Mouse (Mus musculus) heart, embryonic 15.5 days (tissue): ENCODE data around the gene Dgki. TPM values are rescaled to one million over a fixed set of nuclear protein-coding genes. Genes with fewer than 3 reads are reported as not detected.

Experiments
- ATAC-seq: fragments of 200-750 bp; cut with Nextera tagmentation; replicated peaks from 2 replicates; pipeline ENCODE4 v1.8.0; 2017; ENCODE audit warnings: low read depth, moderate TSS enrichment; ENCODE audit not compliant: insufficient number of reproducible peaks, insufficient read depth, low FRiP score
- H3K27ac ChIP-seq: fragments of 300-500 bp; sonication (generic); 2 replicates; pipeline ENCODE4 v1.5.1; 2015; ENCODE audit warnings: mild to moderate bottlenecking, inconsistent platforms
- H3K27me3 ChIP-seq: fragments of 300-500 bp; sonication (generic); 2 replicates; pipeline ENCODE4 v1.6.1; 2015; ENCODE audit warnings: inconsistent platforms
- H3K36me3 ChIP-seq: fragments of 300-500 bp; sonication (generic); 2 replicates; pipeline ENCODE4 v1.6.1; 2015; ENCODE audit warnings: mild to moderate bottlenecking, inconsistent platforms
- H3K4me1 ChIP-seq: fragments of 300-500 bp; sonication (generic); replicated peaks from 2 replicates; pipeline ENCODE4 v1.6.1; 2015; ENCODE audit warnings: inconsistent platforms
- H3K4me2 ChIP-seq: fragments of 300-500 bp; sonication (generic); 2 replicates; pipeline ENCODE4 v1.6.1; 2015; ENCODE audit warnings: inconsistent platforms, mild to moderate bottlenecking, moderate library complexity
- H3K4me3 ChIP-seq: fragments of 300-500 bp; sonication (generic); 2 replicates; pipeline ENCODE4 v1.5.1; 2015; ENCODE audit warnings: mild to moderate bottlenecking, inconsistent platforms
- H3K9ac ChIP-seq: fragments of 300-500 bp; sonication (generic); 2 replicates; pipeline ENCODE4 v1.6.1; 2015; ENCODE audit warnings: mild to moderate bottlenecking, inconsistent platforms
- H3K9me3 ChIP-seq: fragments of 300-500 bp; sonication (generic); replicated peaks from 2 replicates; pipeline ENCODE4 v1.6.1; 2016; ENCODE audit warnings: inconsistent platforms
- WGBS: fragments of 180-500 bp; shearing (Covaris S2); methylation state at CpG from one replicate; pipeline ENCODE4 v1.1.7; 2015; ENCODE audit warnings: mixed read lengths; 5-methylcytosine and 5-hydroxymethylcytosine counted together
- polyA plus RNA-seq: library from polyadenylated mRNA; unstranded; fragments of >200 nt; fragmentation: Nextera tagmentation; extraction: Ambion mirVana; gene quantifications from 2 replicates; pipeline ENCODE4 v1.2.1, GENCODE M21; 2015

The Dgki gene
- polyA plus RNA-seq, 1 experiment from 2014 or later, result 0.48 TPM

- H3K4me3 ChIP-seq, result no peak overlapping the region
- H3K4me2 ChIP-seq, result no peak overlapping the region
- H3K36me3 ChIP-seq, result no peaks in the 10 kb centered on the region
- no peaks in the 10 kb centered on the region for H3K27me3 ChIP-seq
- H3K9me3 ChIP-seq, result no peaks in the 10 kb centered on the region
- no peak overlapping the region for H3K27ac ChIP-seq
- H3K4me1 ChIP-seq, result no peaks in the 10 kb centered on the region
- 90% methylated on average over 5 of the region's 5 CpGs for WGBS
- ATAC-seq, result no peak
- H3K9ac ChIP-seq, result no peak overlapping the region
These were observed 305.7 kb downstream of the Dgki start for GRCm38 (mm10) chr6:36994329-36994728.

- H3K9me3 ChIP-seq, result no peaks in the 10 kb centered on the region
- H3K36me3 ChIP-seq, result no peaks in the 10 kb centered on the region
- no peaks in the 10 kb centered on the region for H3K4me1 ChIP-seq
- no peak overlapping the region for H3K4me3 ChIP-seq
- H3K27me3 ChIP-seq, result no peaks in the 10 kb centered on the region
- WGBS, result 67% methylated on average over 3 of the region's 3 CpGs
- no peak overlapping the region for H3K27ac ChIP-seq
- no peak for ATAC-seq
- H3K4me2 ChIP-seq, result no peak overlapping the region
- no peak overlapping the region for H3K9ac ChIP-seq
These were observed 309.8 kb downstream of the Dgki start for GRCm38 (mm10) chr6:36990186-36990585.

- 84% methylated on average over 3 of the region's 3 CpGs for WGBS
These were observed 311.2 kb downstream of the Dgki start for GRCm38 (mm10) chr6:36988800-36989199.

GRCm38 (mm10) chr6:36981646-36982045 lies 318.3 kb downstream of the Dgki start:
- peak overlapping the region; percentile 45; the same call in 1 of the 2 replicates for H3K27ac ChIP-seq
- no peak overlapping the region for H3K4me2 ChIP-seq
- no peak overlapping the region for H3K4me3 ChIP-seq
- WGBS, result 46% methylated on average over 2 of the region's 2 CpGs
- no peak overlapping the region for H3K9ac ChIP-seq
- H3K36me3 ChIP-seq, result no peaks in the 10 kb centered on the region
- H3K9me3 ChIP-seq, result no peaks in the 10 kb centered on the region
- no peaks in the 10 kb centered on the region for H3K27me3 ChIP-seq
- no peak for ATAC-seq
- peaks cover 5% of the 10 kb centered on the region; the same call in 1 of the 2 replicates for H3K4me1 ChIP-seq

More at GRCm38 (mm10) chr6:36988800-36989199, 311.2 kb downstream of the Dgki start:
- Histone ChIP-seq H3K9me3 (no peaks in the 10 kb centered on the region), H3K4me1 (no peaks in the 10 kb centered on the region), H3K36me3 (no peaks in the 10 kb centered on the region), H3K9ac (no peak overlapping the region), H3K4me2 (no peak overlapping the region), H3K27me3 (no peaks in the 10 kb centered on the region), H3K4me3 (no peak overlapping the region), H3K27ac (no peak overlapping the region)
- no peak for ATAC-seq

GRCm38 (mm10) chr6:36980475-36980874 lies 319.5 kb downstream of the Dgki start:
- no peaks in the 10 kb centered on the region for H3K36me3 ChIP-seq
- H3K9me3 ChIP-seq, result no peaks in the 10 kb centered on the region
- no peak overlapping the region for H3K4me3 ChIP-seq
- no peaks in the 10 kb centered on the region for H3K27me3 ChIP-seq
- H3K4me1 ChIP-seq, result peaks cover 5% of the 10 kb centered on the region; the same call in 1 of the 2 replicates
- no peak overlapping the region for H3K4me2 ChIP-seq
- H3K9ac ChIP-seq, result no peak overlapping the region
- peak overlapping the region; percentile 51; the same call in 1 of the 2 replicates for H3K27ac ChIP-seq
- no peak; the same call in 1 of the 2 replicates for ATAC-seq
- WGBS, result 60% methylated on average over 5 of the region's 5 CpGs

GRCm38 (mm10) chr6:36978176-36978575 lies 321.8 kb downstream of the Dgki start:
- Histone ChIP-seq H3K4me3 (no peak overlapping the region), H3K9me3 (no peaks in the 10 kb centered on the region), H3K36me3 (no peaks in the 10 kb centered on the region), H3K27me3 (no peaks in the 10 kb centered on the region), H3K4me1 (peaks cover 5% of the 10 kb centered on the region), H3K27ac (no peak overlapping the region), H3K9ac (no peak overlapping the region), H3K4me2 (no peak overlapping the region)
- 74% methylated on average over 1 of the region's 1 CpGs for WGBS
- ATAC-seq, result no peak

GRCm38 (mm10) chr6:36973096-36973495 lies 326.9 kb downstream of the Dgki start:
- Histone ChIP-seq H3K36me3 (no peaks in the 10 kb centered on the region), H3K4me1 (peaks cover 15% of the 10 kb centered on the region; the same call in 1 of the 2 replicates), H3K4me2 (no peak overlapping the region), H3K27me3 (no peaks in the 10 kb centered on the region), H3K4me3 (no peak overlapping the region), H3K9me3 (no peaks in the 10 kb centered on the region), H3K9ac (no peak overlapping the region), H3K27ac (no peak overlapping the region; the same call in 1 of the 2 replicates)
- no peak for ATAC-seq
- WGBS, result 36% methylated on average over 9 of the region's 9 CpGs

- Histone ChIP-seq H3K27me3 (no peaks in the 10 kb centered on the region), H3K27ac (no peak overlapping the region; the same call in none of the 2 replicates), H3K4me2 (no peak overlapping the region), H3K36me3 (no peaks in the 10 kb centered on the region), H3K9me3 (no peaks in the 10 kb centered on the region), H3K4me3 (no peak overlapping the region), H3K9ac (no peak overlapping the region), H3K4me1 (peaks cover 15% of the 10 kb centered on the region; the same call in 1 of the 2 replicates)
- WGBS, result 24% methylated on average over 1 of the region's 1 CpGs
- 0 out of 2 replicates have a peak, but pooled peaks have one; percentile 35 for ATAC-seq
These were observed 327.5 kb downstream of the Dgki start for GRCm38 (mm10) chr6:36972494-36972893.

GRCm38 (mm10) chr6:36969249-36969885 lies 330.6 kb downstream of the Dgki start:
- H3K9ac ChIP-seq, result no peak overlapping the region
- peaks cover 15% of the 10 kb centered on the region; the same call in 1 of the 2 replicates for H3K4me1 ChIP-seq
- no peak overlapping the region for H3K27ac ChIP-seq
- no peaks in the 10 kb centered on the region for H3K27me3 ChIP-seq
- H3K36me3 ChIP-seq, result no peaks in the 10 kb centered on the region
- ATAC-seq, result no peak
- no peaks in the 10 kb centered on the region for H3K9me3 ChIP-seq
- no peak overlapping the region for H3K4me2 ChIP-seq
- WGBS, result 80% methylated on average over 5 of the region's 5 CpGs
- H3K4me3 ChIP-seq, result no peak overlapping the region

- H3K4me3 ChIP-seq, result no peak overlapping the region
- H3K36me3 ChIP-seq, result no peaks in the 10 kb centered on the region
- WGBS, result 82% methylated on average over 4 of the region's 4 CpGs
- H3K9ac ChIP-seq, result no peak overlapping the region
- ATAC-seq, result no peak
- H3K4me2 ChIP-seq, result no peak overlapping the region
- no peak overlapping the region for H3K27ac ChIP-seq
- H3K4me1 ChIP-seq, result no peaks in the 10 kb centered on the region
- no peaks in the 10 kb centered on the region for H3K9me3 ChIP-seq
- H3K27me3 ChIP-seq, result no peaks in the 10 kb centered on the region
These were observed 339.3 kb downstream of the Dgki start for GRCm38 (mm10) chr6:36960658-36961057.

GRCm38 (mm10) chr6:36955293-36955692 lies 344.7 kb downstream of the Dgki start:
- 86% methylated on average over 4 of the region's 4 CpGs for WGBS
- Histone ChIP-seq H3K27ac (no peak overlapping the region), H3K4me1 (peaks cover 7% of the 10 kb centered on the region), H3K4me2 (no peak overlapping the region), H3K4me3 (no peak overlapping the region), H3K27me3 (no peaks in the 10 kb centered on the region), H3K36me3 (no peaks in the 10 kb centered on the region), H3K9ac (no peak overlapping the region), H3K9me3 (no peaks in the 10 kb centered on the region)
- ATAC-seq, result no peak

- Histone ChIP-seq H3K4me2 (no peak overlapping the region), H3K9ac (no peak overlapping the region), H3K27me3 (no peaks in the 10 kb centered on the region), H3K27ac (no peak overlapping the region), H3K4me1 (peaks cover 8% of the 10 kb centered on the region), H3K36me3 (no peaks in the 10 kb centered on the region), H3K4me3 (no peak overlapping the region), H3K9me3 (no peaks in the 10 kb centered on the region)
- 54% methylated on average over 3 of the region's 3 CpGs for WGBS
- no peak for ATAC-seq
These were observed 349.3 kb downstream of the Dgki start for GRCm38 (mm10) chr6:36950648-36951047.
